Mouse (Mus musculus): ENCODE results near the gene Hoxa6.

GRCm38 (mm10) chr6:52180213-52180710 lies 28.3 kb downstream of the Hoxa6 start:
- TF ChIP-seq CTCF (IDR thresholded peaks at IDR 0.05; ENCODE audit: control insufficient read depth, insufficient read depth, insufficient read length) (no peak), MYOG (IDR thresholded peaks at IDR 0.05; ENCODE audit: control insufficient read depth, extremely low read depth, insufficient read length) (no peak), MYOD1 (IDR thresholded peaks at IDR 0.05; ENCODE audit: control insufficient read depth, insufficient read length, low read depth) (no peak), USF1 (IDR thresholded peaks at IDR 0.05; ENCODE audit: low read depth) (no peak)
